Mouse (Mus musculus) thymus, postnatal 0 days (tissue): ENCODE data around the gene Ccr1. TPM values are rescaled to one million over a fixed set of nuclear protein-coding genes. Genes with fewer than 3 reads are reported as not detected.

ENCODE experiments used
- DNase-seq: peaks from one replicate; pipeline ENCODE4 v3.0.0-alpha.2; 2015; ENCODE audit warnings: low spot score
- polyA plus RNA-seq: library from polyadenylated mRNA; unstranded; fragments of >200 nt; fragmentation: Nextera tagmentation; extraction: Ambion mirVana; gene quantifications from 2 replicates; pipeline ENCODE4 v1.2.1, GENCODE M21; 2015

The Ccr1 gene
- polyA plus RNA-seq, 1 experiment from 2014 or later = 3.1 TPM

- DNase-seq = no peak
These were observed 11.6 kb downstream of the Ccr1 start for GRCm38 (mm10) chr9:123956892-123957291.

GRCm38 (mm10) chr9:123953551-123953950, 14.9 kb downstream of the Ccr1 start:
- no peak for DNase-seq

GRCm38 (mm10) chr9:123951176-123951575, 17.3 kb downstream of the Ccr1 start:
- no peak for DNase-seq

GRCm38 (mm10) chr9:123949432-123949831, 19.1 kb downstream of the Ccr1 start:
- DNase-seq = no peak

- no peak for DNase-seq
These were observed 20.7 kb downstream of the Ccr1 start for GRCm38 (mm10) chr9:123947815-123948214.

DNA sequence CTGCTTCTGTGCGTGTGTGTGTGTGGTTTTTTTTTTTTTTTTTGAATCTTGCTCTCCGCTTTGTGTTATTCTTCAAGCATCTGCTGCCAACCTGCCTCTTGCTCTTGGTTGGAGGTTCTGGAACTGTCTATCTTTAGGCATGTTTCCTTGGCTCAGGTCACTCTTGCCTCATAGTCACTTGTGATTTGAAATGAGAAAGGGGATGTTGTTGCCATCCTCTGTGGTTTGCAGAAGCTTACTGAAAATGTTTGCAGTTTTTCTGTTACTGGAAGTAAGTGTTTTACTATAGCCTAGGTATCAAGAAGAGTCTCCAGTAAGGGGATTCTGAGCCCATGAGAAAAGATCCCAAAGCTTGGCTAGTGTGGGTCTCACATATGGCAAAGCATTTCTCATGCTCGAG, 26.5 kb downstream of the Ccr1 start:
- DNase-seq = no peak

GRCm38 (mm10) chr9:123941316-123941715, 27.2 kb downstream of the Ccr1 start:
- peak; percentile 29 for DNase-seq

GRCm38 (mm10) chr9:123940628-123941027, 27.9 kb downstream of the Ccr1 start:
- DNase-seq = no peak

- no peak for DNase-seq
These were observed 28.3 kb downstream of the Ccr1 start for GRCm38 (mm10) chr9:123940168-123940567.

- DNase-seq = peak; percentile 33
These were observed 30.5 kb downstream of the Ccr1 start for GRCm38 (mm10) chr9:123937989-123938388.

- no peak for DNase-seq
These were observed 31.8 kb downstream of the Ccr1 start for GRCm38 (mm10) chr9:123936604-123937280.

DNA sequence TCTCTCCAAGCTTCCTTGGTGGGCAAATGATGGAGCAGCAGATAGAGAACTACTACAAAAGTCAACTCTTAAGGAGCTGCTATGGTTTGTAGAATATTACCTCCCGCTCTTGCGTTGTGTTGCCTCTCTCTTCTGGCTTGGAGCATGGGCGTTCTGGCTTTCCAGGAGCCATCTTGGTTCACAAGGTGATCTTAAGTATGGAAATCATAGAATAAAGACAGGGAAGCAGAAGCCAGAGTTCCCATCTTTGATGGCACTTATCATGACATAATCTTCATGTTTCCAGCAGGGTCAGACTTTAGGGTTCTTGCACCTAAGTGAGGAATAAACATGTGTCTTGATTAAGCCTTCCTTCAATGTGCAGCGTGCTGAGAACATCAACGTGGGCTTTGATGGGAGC, 32.7 kb downstream of the Ccr1 start:
- no peak for DNase-seq

- no peak for DNase-seq
These were observed 33.1 kb downstream of the Ccr1 start for GRCm38 (mm10) chr9:123935346-123935745.

- no peak for DNase-seq
These were observed 34.6 kb downstream of the Ccr1 start for GRCm38 (mm10) chr9:123933716-123934445.

DNA sequence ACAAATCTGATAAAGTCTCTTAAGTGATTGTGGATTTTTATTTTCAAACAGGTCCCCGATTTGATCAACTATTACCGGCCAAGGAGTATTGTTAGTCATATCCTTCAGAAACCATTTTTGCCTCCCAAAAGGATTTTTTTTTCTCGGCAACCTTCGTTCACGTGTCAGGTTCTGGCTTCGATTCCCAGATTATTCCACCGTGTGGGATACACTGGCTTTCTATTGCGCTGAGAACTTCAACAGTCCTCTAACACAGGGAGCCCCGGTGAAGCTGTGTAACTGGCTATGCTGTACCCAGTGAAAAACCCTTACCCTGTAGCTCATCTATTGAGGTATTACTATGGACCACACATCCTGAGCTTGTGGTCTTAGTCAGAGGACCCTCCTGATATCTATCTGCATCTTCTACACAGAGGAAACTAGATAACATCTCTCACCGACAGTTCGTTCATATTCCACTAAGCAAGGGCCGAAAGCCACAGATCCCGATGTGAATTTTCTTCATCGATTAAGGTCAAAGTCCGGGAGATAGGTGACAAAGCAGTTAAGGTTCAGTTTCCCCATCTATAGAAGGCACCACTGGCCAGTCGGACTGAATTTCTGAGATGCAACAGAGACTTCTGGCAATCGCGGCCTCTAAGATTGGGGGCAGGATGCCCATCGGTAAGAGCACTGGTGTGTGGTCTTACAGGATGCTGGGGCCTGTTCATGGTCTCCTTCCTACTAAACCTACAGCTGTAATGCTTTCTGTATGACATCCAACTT, 35.4 kb downstream of the Ccr1 start:
- DNase-seq = no peak

DNA sequence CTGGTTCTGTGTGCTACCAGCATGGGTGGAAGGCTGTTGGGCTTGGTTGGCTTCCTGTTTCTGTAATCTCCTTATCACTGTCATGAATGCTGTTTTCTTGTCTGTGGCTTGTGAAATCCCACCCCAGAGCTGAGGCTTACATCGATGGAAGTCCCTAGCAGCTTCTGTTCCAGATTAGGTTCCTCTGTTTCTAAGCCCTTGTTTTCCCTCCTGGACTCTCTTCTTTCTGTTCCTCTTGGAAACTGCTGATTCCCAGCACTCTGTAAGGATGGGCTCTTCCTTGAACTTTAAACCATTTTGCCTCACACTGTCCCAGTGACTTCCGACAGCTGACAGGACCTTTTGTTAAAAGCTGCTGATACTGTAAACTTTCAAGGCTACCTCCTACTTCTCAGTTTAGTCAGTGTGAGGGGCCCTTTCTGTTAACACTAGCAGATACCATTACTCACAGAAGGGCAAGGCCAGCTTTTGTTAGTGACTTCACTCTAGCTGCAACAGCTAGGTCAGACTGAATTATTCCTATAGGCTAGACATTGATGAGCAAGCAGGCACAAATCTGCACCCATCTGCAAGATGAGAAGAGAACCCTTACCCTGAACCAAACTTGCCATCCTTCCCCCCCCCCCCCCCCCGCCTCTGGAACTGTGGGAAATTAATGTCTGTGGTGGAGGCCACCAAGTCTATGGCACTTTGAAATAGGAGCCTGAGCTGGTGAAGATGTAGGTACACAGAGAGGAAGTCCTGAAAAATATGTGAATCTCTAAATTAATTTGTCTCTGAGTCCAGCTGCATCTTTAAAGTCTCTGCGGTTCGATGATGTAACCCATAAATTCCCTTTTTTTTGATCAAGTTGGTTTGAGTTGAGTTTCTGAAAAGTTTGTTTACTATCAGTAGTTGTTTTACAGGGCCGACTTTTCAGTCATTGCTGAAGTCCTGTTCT, 36.5 kb downstream of the Ccr1 start:
- DNase-seq = peak; percentile 48

GRCm38 (mm10) chr9:123930926-123931325, 37.6 kb downstream of the Ccr1 start:
- no peak for DNase-seq

GRCm38 (mm10) chr9:123930476-123930875, 38.0 kb downstream of the Ccr1 start:
- DNase-seq = no peak

- no peak for DNase-seq
These were observed 38.6 kb downstream of the Ccr1 start for GRCm38 (mm10) chr9:123929936-123930335.

DNA sequence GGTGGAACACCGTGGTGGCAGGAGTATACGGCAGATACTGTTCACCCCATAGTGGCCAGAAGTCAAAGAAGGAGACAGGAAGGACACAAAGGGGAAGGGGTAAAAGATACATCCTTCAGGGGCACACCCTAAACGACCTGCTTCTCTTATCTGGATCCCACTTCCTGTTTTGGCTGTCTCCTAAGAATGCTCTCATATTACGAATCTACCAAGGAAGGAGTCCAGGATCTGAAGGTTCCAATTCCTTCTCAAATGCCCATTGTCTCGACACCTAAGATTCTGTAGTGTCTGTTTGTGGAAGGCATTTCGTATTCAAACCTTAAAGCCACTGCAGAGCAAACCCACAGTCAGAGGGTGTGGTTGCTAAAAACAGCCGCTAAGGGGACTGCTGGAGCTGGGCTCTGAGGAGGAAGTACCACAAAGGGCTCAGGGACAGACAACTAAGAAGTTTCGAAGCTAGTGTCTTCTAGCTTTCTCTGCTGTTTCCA, 39.7 kb downstream of the Ccr1 start:
- DNase-seq = peak; percentile 87
